Mouse (Mus musculus): ENCODE data around the gene Tmcc2.

DNA sequence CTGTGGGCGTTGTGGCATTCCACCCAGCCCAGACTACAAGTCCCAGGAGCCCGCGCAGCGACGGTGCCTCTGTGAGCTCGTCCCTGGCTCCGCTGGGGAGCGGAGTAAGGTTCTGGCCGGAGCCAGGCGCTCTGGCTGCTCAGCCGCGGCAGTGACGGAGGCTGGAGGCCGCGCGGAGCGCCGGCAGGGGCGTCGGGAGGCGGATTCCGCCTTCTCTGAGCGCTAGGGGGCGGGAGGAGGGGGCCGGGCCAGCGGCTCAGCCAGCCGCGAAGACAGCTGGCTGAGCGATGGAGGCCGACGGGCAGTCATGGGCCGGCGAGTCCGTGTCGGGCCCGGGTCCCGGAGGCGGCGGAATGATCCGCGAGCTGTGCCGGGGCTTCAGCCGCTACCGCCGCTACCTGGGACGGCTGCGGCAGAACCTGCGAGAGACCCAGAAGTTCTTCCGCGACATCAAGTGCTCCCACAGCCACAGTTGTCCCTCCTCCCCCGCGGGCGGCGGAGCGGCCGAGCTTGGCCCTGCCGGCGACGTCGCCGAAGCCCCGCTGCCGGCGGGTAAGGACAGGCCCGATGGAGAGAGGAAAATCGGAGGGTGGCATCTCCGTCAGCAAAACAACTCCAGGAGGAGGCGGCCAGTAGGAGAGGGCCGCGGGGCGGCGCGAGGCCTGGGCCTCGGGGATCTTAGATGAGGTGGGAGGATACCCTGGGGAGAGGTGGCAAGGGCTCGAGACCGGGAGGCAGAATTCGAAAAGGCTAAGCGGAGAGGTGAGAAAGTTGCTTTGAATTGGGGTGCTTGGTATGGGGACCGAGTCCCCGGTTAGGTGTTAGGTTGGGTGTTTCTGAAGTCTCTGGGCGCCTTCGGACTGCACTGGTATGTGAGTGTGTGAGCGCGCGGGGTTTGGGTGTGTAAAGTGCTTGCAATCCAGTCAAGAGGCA lies 26.5 kb upstream of the Tmcc2 start, which contains the start of gene Dstyk:
- peak; percentile 81 for TF ChIP-seq POLR2A (IDR thresholded peaks at IDR 0.05; ENCODE audit: insufficient read length, low read depth)
- TF ChIP-seq MAX (IDR thresholded peaks at IDR 0.05; ENCODE audit: low read depth): no peak
- TF ChIP-seq E2F4 (IDR thresholded peaks at IDR 0.05; ENCODE audit: insufficient read depth): no peak
- peak; percentile 38 for TF ChIP-seq SRF (IDR thresholded peaks at IDR 0.05; ENCODE audit: control insufficient read depth, insufficient read length, low read depth)
- 0 out of 2 replicates have a peak, but pooled peaks have one; percentile 16 for TF ChIP-seq CEBPB (IDR thresholded peaks at IDR 0.05; ENCODE audit: insufficient read depth, poor library complexity, severe bottlenecking)
- TF ChIP-seq USF1 (IDR thresholded peaks at IDR 0.05; ENCODE audit: low read depth): no peak
- TF ChIP-seq MYOD1 (IDR thresholded peaks at IDR 0.05; ENCODE audit: control insufficient read depth in 1 of 3, insufficient read length in 2 of 3, low read depth in 2 of 3): peak in 1 of 3 experiments; percentile 47
- peak in 2 of 3 experiments; percentile 11 to 81 for TF ChIP-seq MYOG (IDR thresholded peaks at IDR 0.05; ENCODE audit: control insufficient read depth in 1 of 3, insufficient read depth in 1 of 3, insufficient read length in 2 of 3, low read depth in 2 of 3)
- TF ChIP-seq POLR2AphosphoS2 (IDR thresholded peaks at IDR 0.05; ENCODE audit: insufficient read length, low read depth): peak; percentile 85
- no peak for TF ChIP-seq TCF12 (IDR thresholded peaks at IDR 0.05; ENCODE audit: insufficient read depth, poor library complexity, severe bottlenecking)
